In the genomic region with DNA sequence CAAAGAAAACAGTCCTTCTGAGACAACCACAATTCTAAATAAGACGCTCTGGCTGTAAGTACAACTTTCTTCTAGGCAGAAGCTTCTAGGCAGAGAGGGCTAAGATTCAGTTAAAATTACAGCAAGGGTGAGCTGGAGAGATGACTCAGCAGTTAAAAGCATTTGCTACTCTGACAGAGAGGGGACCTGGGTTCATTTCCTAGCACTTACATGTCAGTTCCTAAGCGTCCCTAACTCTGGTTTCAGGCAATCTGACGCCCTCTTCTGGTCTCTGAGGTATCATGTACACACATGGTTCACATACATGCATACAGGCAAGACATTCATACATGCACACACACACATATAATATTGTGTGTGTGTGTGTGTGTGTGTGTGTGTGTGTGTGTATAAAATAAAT, we compare ENCODE assay signal across 31 mouse cellular contexts. TPM values are rescaled to one million over a fixed set of nuclear protein-coding genes. Genes with fewer than 3 reads are reported as not detected.
DNase-seq lines count a peak whose midpoint lies in the region; ATAC-seq and TF ChIP-seq lines count a peak whose summit lies in the region.
"Had no signal": no experiment of that assay in that cellular context is flagged by ENCODE, and none has a peak within 500 bp of the region (broad histone marks: within the 10 kb centered on the region; RNA-seq: fewer than 3 reads in every experiment).

No protein-coding gene starts in this region.

- H3K4me1 ChIP-seq in E14TG2a.4 (replicated peaks; ENCODE audit: low read depth, low read length), result no peaks in the 10 kb centered on the region
- H3K4me1 ChIP-seq: embryonic facial prominence, embryonic 10.5 days; embryonic facial prominence, embryonic 13.5 days; forebrain, embryonic 12.5 days; forebrain, embryonic 15.5 days; heart, embryonic 15.5 days; hindbrain, embryonic 10.5 days; hindbrain, embryonic 13.5 days; intestine, embryonic 15.5 days had no signal

- peak; percentile 17 for DNase-seq in heart, adult 11 months
- no peak for DNase-seq in heart, adult 18-20 months
- peak; percentile 54 for DNase-seq in MEL-GATA-1-ER (ENCODE audit: extremely low read depth, low read depth)
- DNase-seq in retina, embryonic 14.5 days (ENCODE audit: low spot score), result no peak
- DNase-seq in left cerebral cortex, adult 9 months (ENCODE audit: low spot score in 2 of 2), result no peak
- no peak for DNase-seq in left cerebral cortex, postnatal 25 days (ENCODE audit: low spot score in 2 of 2)
- DNase-seq: adrenal gland, adult 2 months; adrenal gland, postnatal 14 days; cerebellum, adult 11 months; cerebellum, adult 8-10 months; cerebellum, postnatal 10 days; cerebellum, postnatal 36 days; embryo, embryonic 11 days; gastrocnemius, postnatal 25 days; heart, postnatal 10 days; heart, postnatal 36 days had no signal

- intact Hi-C loops in left cerebral cortex, postnatal 25 days (cut with DNase I), result no loop called here

- no peaks in the 10 kb centered on the region for H3K27me3 ChIP-seq in E14TG2a.4 (ENCODE audit: insufficient read depth, low read length)
- H3K27me3 ChIP-seq: embryonic facial prominence, embryonic 13.5 days; forebrain, embryonic 12.5 days; forebrain, embryonic 15.5 days; heart, embryonic 12.5 days; heart, embryonic 15.5 days; hindbrain, embryonic 13.5 days; intestine, embryonic 15.5 days had no signal

- peaks cover 74% of the 10 kb centered on the region for H3K36me3 ChIP-seq in E14TG2a.4 (ENCODE audit: insufficient read depth, low read length)

- 0 out of 2 replicates have a peak, but pooled peaks have one; percentile 29 for ATAC-seq in megakaryocyte progenitor cell, adult 5-6 weeks (replicated peaks; ENCODE audit: poor library complexity)
- ATAC-seq: CD4-positive, CD25-positive, alpha-beta regulatory T cell, adult 4 months; forebrain, embryonic 15.5 days; hindbrain, embryonic 16.5 days; intestine, embryonic 15.5 days had no signal

- TF ChIP-seq CTCF in E14TG2a.4 (conservative IDR thresholded peaks at IDR 0.05; ENCODE audit: low read length), result 0 out of 2 replicates have a peak, but pooled peaks have one; percentile 9

- no peaks in the 10 kb centered on the region for H3K9me3 ChIP-seq in E14TG2a.4 (ENCODE audit: low read length)
- H3K9me3 ChIP-seq: embryonic facial prominence, embryonic 10.5 days; embryonic facial prominence, embryonic 13.5 days; forebrain, embryonic 12.5 days; forebrain, embryonic 15.5 days; G1E; heart, embryonic 12.5 days; heart, embryonic 15.5 days; hindbrain, embryonic 10.5 days; hindbrain, embryonic 13.5 days; intestine, embryonic 15.5 days had no signal

- no peak overlapping the region for H3K4me3 ChIP-seq in E14TG2a.4 (replicated peaks; ENCODE audit: low read length)
- H3K4me3 ChIP-seq: embryonic facial prominence, embryonic 10.5 days; embryonic facial prominence, embryonic 13.5 days; erythroblast, embryonic 14.5 days; forebrain, embryonic 12.5 days; forebrain, embryonic 15.5 days; heart, embryonic 12.5 days; heart, embryonic 15.5 days; hindbrain, embryonic 10.5 days; hindbrain, embryonic 13.5 days; intestine, embryonic 15.5 days had no signal

RNA-seq across cellular contexts. Expression of a gene that starts 27.0 kb away (rescaled TPM):
- total RNA-seq in heart, adult 18-20 months (2021), result 1 to 10 TPM; 4.9 to 6.1 TPM
- 14.4 and 19.1 TPM in 2 replicates for total RNA-seq in megakaryocyte progenitor cell, adult 5-6 weeks (2015)
- 14.4 and 14.9 TPM in 2 replicates for total RNA-seq in megakaryocyte progenitor cell, adult 5-6 weeks (2017)
- 10 to 100 TPM; 17.1 to 23.2 TPM for total RNA-seq in left cerebral cortex, postnatal 25 days (2021)

RNA-seq across cellular contexts. Expression of a gene that starts 27.1 kb away (rescaled TPM):
- total RNA-seq in heart, adult 18-20 months (2021), result 10 to 100 TPM; 25.8 to 30.4 TPM
- total RNA-seq in megakaryocyte progenitor cell, adult 5-6 weeks (2015), result 51.2 and 55.0 TPM in 2 replicates
- 63.4 and 68.2 TPM in 2 replicates for total RNA-seq in megakaryocyte progenitor cell, adult 5-6 weeks (2017)
- 10 to 100 TPM; 21.8 to 22.2 TPM for total RNA-seq in left cerebral cortex, postnatal 25 days (2021)

RNA-seq across cellular contexts. Expression of a gene that starts 28.7 kb away (rescaled TPM):
- total RNA-seq in heart, adult 18-20 months (2021), result under 1 TPM; 0.15 to 0.26 TPM
- total RNA-seq in megakaryocyte progenitor cell, adult 5-6 weeks (2015), result 4.6 and 5.3 TPM in 2 replicates
- total RNA-seq in megakaryocyte progenitor cell, adult 5-6 weeks (2017), result 1.6 and 1.9 TPM in 2 replicates
- total RNA-seq in left cerebral cortex, postnatal 25 days (2021), result 1 to 10 TPM; 9.5 to 9.6 TPM

Comparison
In these comparisons a context has a peak if more than half of its experiments do, and no peak if none do; other contexts are left out.
1. DNase-seq: peak in heart, adult 11 months (single experiment) and MEL-GATA-1-ER (single experiment); none in heart, adult 18-20 months (0 of 2), retina, embryonic 14.5 days (single experiment), left cerebral cortex, adult 9 months (0 of 2) and left cerebral cortex, postnatal 25 days (0 of 2).